Mouse (Mus musculus) neutrophil, adult 83 days (primary cell): ENCODE data around the gene Cdpf1. TPM values are rescaled to one million over a fixed set of nuclear protein-coding genes. Genes with fewer than 3 reads are reported as not detected.

Experiments
- total RNA-seq, 2 experiments: library from RNA; stranded (reverse); gene quantifications; one replicate each; pipeline ENCODE4 v1.2.4; 2023

Gene Cdpf1
- 1 to 10 TPM; 6.7 to 9.0 TPM for total RNA-seq

GRCm38 (mm10) chr15:85811535-85812277 is at the start of gene Cdpf1:
TSS of gene Cdpf1 (minus strand) at chr15:85811697.

GRCm38 (mm10) chr15:85859490-85860031 is 48.1 kb upstream of the Cdpf1 start, which contains the start of gene Gtse1:
TSS of gene Gtse1 (plus strand) at chr15:85859745.

GRCm38 (mm10) chr15:85831954-85832590 is 20.6 kb upstream of the Cdpf1 start, which contains the start of gene Ttc38:
TSS of gene Ttc38 (plus strand) at chr15:85832306.

GRCm38 (mm10) chr15:85821203-85822010 is 9.9 kb upstream of the Cdpf1 start, which contains the start of gene Pkdrej:
TSS of gene Pkdrej (minus strand) at chr15:85821734.

Other genes starting within 250 kb of the Cdpf1 start
- gene Wnt7b, start 229.2 kb downstream of the Cdpf1 start, total RNA-seq, result not detected
- gene Ppara, start 76.7 kb downstream of the Cdpf1 start, total RNA-seq, result not detected
- gene Pkdrej, start 10.0 kb upstream of the Cdpf1 start, total RNA-seq, result under 1 TPM in 1 of 2 experiments, not detected in 1; 0.15 TPM
- 1 to 10 TPM; 6.8 to 7.5 TPM for gene Ttc38, start 20.6 kb upstream of the Cdpf1 start, total RNA-seq
- 10 to 100 TPM; 15.7 to 19.8 TPM for gene Gtse1, start 48.0 kb upstream of the Cdpf1 start, total RNA-seq
- 10 to 100 TPM in 1 of 2 experiments, 1 to 10 TPM in 1; 9.4 to 11.8 TPM for gene Trmu, start 67.6 kb upstream of the Cdpf1 start, total RNA-seq
- gene Celsr1, start 222.1 kb upstream of the Cdpf1 start, total RNA-seq, result 1 to 10 TPM; 1.5 to 1.6 TPM
- 10 to 100 TPM; 19.6 to 20.2 TPM for gene Gramd4, start 246.0 kb upstream of the Cdpf1 start, total RNA-seq